Mouse (Mus musculus): ENCODE results near the gene Arhgef33. TPM values are rescaled to one million over a fixed set of nuclear protein-coding genes. Genes with fewer than 3 reads are reported as not detected.

Arhgef33 gene
- total and polyA plus RNA-seq, 2 experiments from 2014 or later, result 2.2 to 7.7 TPM

DNA sequence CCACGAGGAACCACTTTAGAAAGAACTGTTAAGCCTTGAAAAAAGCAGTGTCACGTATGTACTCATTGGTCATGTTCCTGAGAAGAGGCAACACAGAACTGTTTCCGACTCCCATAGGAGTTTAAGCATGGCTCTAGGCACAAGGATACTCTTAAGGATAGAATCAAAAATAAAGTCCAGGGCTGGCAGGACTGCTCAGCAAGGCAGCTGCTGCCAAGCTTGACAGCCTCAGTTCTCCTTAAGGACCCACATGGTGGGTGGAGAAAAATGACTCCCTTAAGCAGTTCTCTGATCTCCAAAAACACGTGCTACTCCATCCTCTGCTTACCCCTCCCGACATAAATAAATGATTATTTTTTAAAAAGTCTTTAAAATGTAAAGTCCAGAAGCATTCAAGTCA is 128.5 kb downstream of the Arhgef33 start:
- Histone ChIP-seq H3K9ac (replicated peaks; ENCODE audit: low read length, poor library complexity, severe bottlenecking) (no peak overlapping the region), H3K9me3 (ENCODE audit: low read length) (no peaks in the 10 kb centered on the region), H3K36me3 (ENCODE audit: insufficient read depth, low read length) (peaks cover 17% of the 10 kb centered on the region), H3K4me3 (ENCODE audit: low read depth, low read length) (no peak overlapping the region), H3K4me1 (ENCODE audit: insufficient read depth, low read length) (no peaks in the 10 kb centered on the region), H3K27me3 (ENCODE audit: insufficient read depth, low read length) (no peaks in the 10 kb centered on the region), H3K27ac (ENCODE audit: low read depth, low read length) (no peak overlapping the region), H3K4me2 (ENCODE audit: low read depth, low read length, poor library complexity, severe bottlenecking) (no peak overlapping the region)
- no peak for TF ChIP-seq CTCF (IDR thresholded peaks at IDR 0.05)
- ATAC-seq (ENCODE audit: low FRiP score), result no peak
- DNase-seq (ENCODE audit: low spot score), result no peak
- 93% methylated on average over 5 of the region's 5 CpGs for WGBS

DNA sequence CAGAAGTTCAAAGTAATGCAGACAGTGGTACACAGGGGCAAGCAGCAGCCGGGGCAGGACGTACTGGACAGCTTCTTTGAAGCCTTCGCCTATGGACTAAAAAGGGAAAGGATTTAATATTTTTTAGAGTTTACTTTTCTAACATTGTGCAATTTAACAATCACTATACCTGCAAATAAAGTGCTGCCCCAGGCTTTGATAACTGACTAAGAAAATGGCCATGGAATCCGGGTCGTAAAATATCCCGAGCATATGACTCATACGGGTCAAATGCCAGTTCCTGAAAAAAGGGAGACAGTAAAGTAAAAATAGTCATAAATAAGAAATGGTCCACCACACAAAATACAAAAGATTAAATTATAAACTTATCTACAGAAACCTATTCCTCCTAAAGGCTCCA is 138.2 kb downstream of the Arhgef33 start:
- H3K27me3 ChIP-seq (ENCODE audit: insufficient read depth, low read length), result no peaks in the 10 kb centered on the region
- no peak for ATAC-seq (ENCODE audit: low FRiP score)
- H3K27ac ChIP-seq (ENCODE audit: low read depth, low read length), result no peak overlapping the region
- no peak overlapping the region for H3K4me3 ChIP-seq (ENCODE audit: low read depth, low read length)
- TF ChIP-seq CTCF (IDR thresholded peaks at IDR 0.05), result no peak
- H3K4me2 ChIP-seq (ENCODE audit: low read depth, low read length, poor library complexity, severe bottlenecking), result no peak overlapping the region
- H3K9ac ChIP-seq (replicated peaks; ENCODE audit: low read length, poor library complexity, severe bottlenecking), result no peak overlapping the region
- peaks cover 27% of the 10 kb centered on the region for H3K36me3 ChIP-seq (ENCODE audit: insufficient read depth, low read length)
- no peaks in the 10 kb centered on the region for H3K9me3 ChIP-seq (ENCODE audit: low read length)
- H3K4me1 ChIP-seq (ENCODE audit: insufficient read depth, low read length), result no peaks in the 10 kb centered on the region
- DNase-seq (ENCODE audit: low spot score), result no peak
- WGBS, result 95% methylated on average over 7 of the region's 7 CpGs

DNA sequence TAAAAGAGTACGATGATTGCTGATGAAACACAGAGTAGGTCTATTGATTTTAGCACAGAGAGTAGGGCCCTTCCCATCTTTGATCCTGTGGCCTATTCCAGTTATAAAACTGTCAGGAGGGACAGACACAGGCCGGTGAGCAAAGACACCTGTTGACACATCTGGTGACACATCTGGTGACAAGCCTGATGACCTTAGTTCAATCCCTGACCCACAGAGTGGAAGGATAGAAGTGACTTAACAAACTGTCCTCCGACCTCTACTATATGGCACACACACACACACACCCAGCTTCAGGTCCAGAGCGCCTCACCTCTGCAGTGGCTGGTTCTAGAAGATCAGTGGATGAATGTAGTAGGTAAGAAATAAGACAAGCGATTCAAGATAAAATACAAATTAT is 139.3 kb downstream of the Arhgef33 start:
- Histone ChIP-seq H3K27ac (ENCODE audit: low read depth, low read length) (no peak overlapping the region), H3K4me2 (ENCODE audit: low read depth, low read length, poor library complexity, severe bottlenecking) (no peak overlapping the region), H3K9ac (replicated peaks; ENCODE audit: low read length, poor library complexity, severe bottlenecking) (no peak overlapping the region), H3K36me3 (ENCODE audit: insufficient read depth, low read length) (peaks cover 27% of the 10 kb centered on the region), H3K4me1 (ENCODE audit: insufficient read depth, low read length) (no peaks in the 10 kb centered on the region), H3K27me3 (ENCODE audit: insufficient read depth, low read length) (no peaks in the 10 kb centered on the region), H3K4me3 (ENCODE audit: low read depth, low read length) (no peak overlapping the region), H3K9me3 (ENCODE audit: low read length) (no peaks in the 10 kb centered on the region)
- DNase-seq (ENCODE audit: low spot score), result no peak
- TF ChIP-seq CTCF (IDR thresholded peaks at IDR 0.05), result no peak
- WGBS, result over 99% methylated on average over 5 of the region's 5 CpGs
- no peak for ATAC-seq (ENCODE audit: low FRiP score)

Other genes starting within 250 kb of the Arhgef33 start
- 56.1 and 64.5 TPM in 2 replicates for gene Hnrnpll, start 245.1 kb upstream of the Arhgef33 start, total RNA-seq (2014; rRNA removed)
- 36.3 and 38.5 TPM in 2 replicates for gene Hnrnpll, start 245.1 kb upstream of the Arhgef33 start, polyA plus RNA-seq (2015; fragmentation: Nextera tagmentation; extraction: Ambion mirVana)
- gene Galm, start 179.9 kb upstream of the Arhgef33 start, total RNA-seq (2014; rRNA removed), result 1.3 and 1.5 TPM in 2 replicates
- 1.00 and 1.1 TPM in 2 replicates for gene Galm, start 179.9 kb upstream of the Arhgef33 start, polyA plus RNA-seq (2015; fragmentation: Nextera tagmentation; extraction: Ambion mirVana)
- 150 and 173 TPM in 2 replicates for gene Srsf7, start 100.1 kb upstream of the Arhgef33 start, total RNA-seq (2014; rRNA removed)
- 199 and 224 TPM in 2 replicates for gene Srsf7, start 100.1 kb upstream of the Arhgef33 start, polyA plus RNA-seq (2015; fragmentation: Nextera tagmentation; extraction: Ambion mirVana)
- gene Ttc39d, start 99.9 kb upstream of the Arhgef33 start, total RNA-seq (2014; rRNA removed), result 0.11 TPM in 1 of 2 replicates, not detected in the other
- 0.06 and 0.12 TPM in 2 replicates for gene Ttc39d, start 99.9 kb upstream of the Arhgef33 start, polyA plus RNA-seq (2015; fragmentation: Nextera tagmentation; extraction: Ambion mirVana)
- gene Gemin6, start 83.0 kb upstream of the Arhgef33 start, total RNA-seq (2014; rRNA removed), result 5.6 and 9.2 TPM in 2 replicates
- gene Gemin6, start 83.0 kb upstream of the Arhgef33 start, polyA plus RNA-seq (2015; fragmentation: Nextera tagmentation; extraction: Ambion mirVana), result 14.4 and 16.2 TPM in 2 replicates
- 14.8 and 18.6 TPM in 2 replicates for gene Morn2, start 17.2 kb upstream of the Arhgef33 start, total RNA-seq (2014; rRNA removed)
- gene Morn2, start 17.2 kb upstream of the Arhgef33 start, polyA plus RNA-seq (2015; fragmentation: Nextera tagmentation; extraction: Ambion mirVana), result 50.0 and 52.5 TPM in 2 replicates
- gene Dhx57, start 16.9 kb upstream of the Arhgef33 start, total RNA-seq (2014; rRNA removed), result 64.5 and 72.3 TPM in 2 replicates
- 34.7 and 36.9 TPM in 2 replicates for gene Dhx57, start 16.9 kb upstream of the Arhgef33 start, polyA plus RNA-seq (2015; fragmentation: Nextera tagmentation; extraction: Ambion mirVana)
- not detected in 2 replicates for gene Gm10190, start 66.1 kb downstream of the Arhgef33 start, total RNA-seq (2014; rRNA removed)
- 1.8 and 5.0 TPM in 2 replicates for gene Gm10190, start 66.1 kb downstream of the Arhgef33 start, polyA plus RNA-seq (2015; fragmentation: Nextera tagmentation; extraction: Ambion mirVana)
- 29.0 and 34.3 TPM in 2 replicates for gene Sos1, start 173.0 kb downstream of the Arhgef33 start, total RNA-seq (2014; rRNA removed)
- gene Sos1, start 173.0 kb downstream of the Arhgef33 start, polyA plus RNA-seq (2015; fragmentation: Nextera tagmentation; extraction: Ambion mirVana), result 6.2 and 7.2 TPM in 2 replicates